Mouse (Mus musculus) ES-E14 (cell line): ENCODE results near the gene Pgghg. TPM values are rescaled to one million over a fixed set of nuclear protein-coding genes. Genes with fewer than 3 reads are reported as not detected.
A peak's percentile ranks its signal among the peaks of the same experiment; 100 is the strongest.

Source experiments
- DNase-seq: peaks from one replicate; pipeline ENCODE4 v3.0.0-alpha.2; 2013; ENCODE audit warnings: low read depth, low spot score
- H3K27ac ChIP-seq: 2 replicates; pipeline ENCODE4 v1.5.1; 2012; ENCODE audit warnings: low read depth, mild to moderate bottlenecking, low read length, moderate library complexity, mixed read lengths; ENCODE audit not compliant: poor library complexity, insufficient read depth, severe bottlenecking
- H3K36me3 ChIP-seq: 2 replicates; pipeline ENCODE4 v1.6.1; 2012; ENCODE audit warnings: mild to moderate bottlenecking, low read length, moderate library complexity, mixed read lengths; ENCODE audit not compliant: control insufficient read depth, poor library complexity, insufficient read depth, severe bottlenecking
- H3K4me1 ChIP-seq, 2 experiments: fragments of 150-350 bp in 1 of 2; sonication (generic) in 1 of 2; 2 replicates each; pipeline ENCODE4 v1.6.1; 2012; ENCODE audit warnings: low read length in 2 of 2, mild to moderate bottlenecking in 1 of 2, mixed read lengths in 1 of 2; ENCODE audit not compliant: control insufficient read depth in 2 of 2, insufficient read depth in 2 of 2, poor library complexity in 1 of 2
- H3K4me3 ChIP-seq, 2 experiments: fragments of 150-350 bp in 1 of 2; sonication (generic) in 1 of 2; 2 replicates each; pipeline ENCODE4 v1.5.1; 2012; ENCODE audit warnings: low read length in 2 of 2, low read depth in 1 of 2, mild to moderate bottlenecking in 1 of 2, mixed read lengths in 1 of 2; ENCODE audit not compliant: insufficient read depth in 1 of 2, poor library complexity in 1 of 2, severe bottlenecking in 1 of 2
- H3K9ac ChIP-seq: 2 replicates; pipeline ENCODE4 v1.6.1; 2012; ENCODE audit warnings: low read depth, mild to moderate bottlenecking, low read length, mixed read lengths; ENCODE audit not compliant: poor library complexity, insufficient read depth, severe bottlenecking
- H3K9me3 ChIP-seq: fragments of 150-350 bp; sonication (generic); 2 replicates; pipeline ENCODE4 v1.6.1; 2012; ENCODE audit warnings: low read depth, mild to moderate bottlenecking, low read length; ENCODE audit not compliant: control insufficient read depth, insufficient read depth
- CHD2 ChIP-seq: IDR thresholded peaks from 2 replicates; pipeline ENCODE4 v1.6.1; 2014; ENCODE audit warnings: mild to moderate bottlenecking, low read depth, low read length, inconsistent platforms
- HCFC1 ChIP-seq: IDR thresholded peaks from 2 replicates; pipeline ENCODE4 v1.6.1; 2012; ENCODE audit warnings: low read length, inconsistent platforms, borderline replicate concordance; ENCODE audit not compliant: insufficient read depth
- MAFK ChIP-seq: IDR thresholded peaks from 2 replicates; pipeline ENCODE4 v1.6.1; 2014; ENCODE audit warnings: mild to moderate bottlenecking, low read depth, low read length, inconsistent platforms; ENCODE audit not compliant: insufficient read depth
- ZC3H11A ChIP-seq: IDR thresholded peaks from 2 replicates; pipeline ENCODE4 v1.6.1; 2012; ENCODE audit warnings: low read depth, mild to moderate bottlenecking, inconsistent platforms, low read length, borderline replicate concordance
- ZNF384 ChIP-seq: IDR thresholded peaks from 2 replicates; pipeline ENCODE4 v1.6.1; 2012; ENCODE audit warnings: low read depth, low read length, inconsistent platforms
- in situ Hi-C, 2 experiments: fragments of 600-800 bp; cut with MboI; formaldehyde crosslinking; loops; one replicate each; pipeline ENCODE4 v1.15.1; 2025; ENCODE audit warnings: low sequenced_read_pairs in 2 of 2, inconsistent platforms in 1 of 2; ENCODE audit not compliant: unreplicated experiment in 2 of 2
- total RNA-seq: library from RNA; depleted of rRNA; stranded (reverse); fragments of 300-350 nt; gene quantifications from 2 replicates; pipeline ENCODE4 v1.2.3, GENCODE M21; 2012; rRNA removed

Gene Pgghg
- total RNA-seq, result 10.0 and 12.5 TPM in 2 replicates

DNA sequence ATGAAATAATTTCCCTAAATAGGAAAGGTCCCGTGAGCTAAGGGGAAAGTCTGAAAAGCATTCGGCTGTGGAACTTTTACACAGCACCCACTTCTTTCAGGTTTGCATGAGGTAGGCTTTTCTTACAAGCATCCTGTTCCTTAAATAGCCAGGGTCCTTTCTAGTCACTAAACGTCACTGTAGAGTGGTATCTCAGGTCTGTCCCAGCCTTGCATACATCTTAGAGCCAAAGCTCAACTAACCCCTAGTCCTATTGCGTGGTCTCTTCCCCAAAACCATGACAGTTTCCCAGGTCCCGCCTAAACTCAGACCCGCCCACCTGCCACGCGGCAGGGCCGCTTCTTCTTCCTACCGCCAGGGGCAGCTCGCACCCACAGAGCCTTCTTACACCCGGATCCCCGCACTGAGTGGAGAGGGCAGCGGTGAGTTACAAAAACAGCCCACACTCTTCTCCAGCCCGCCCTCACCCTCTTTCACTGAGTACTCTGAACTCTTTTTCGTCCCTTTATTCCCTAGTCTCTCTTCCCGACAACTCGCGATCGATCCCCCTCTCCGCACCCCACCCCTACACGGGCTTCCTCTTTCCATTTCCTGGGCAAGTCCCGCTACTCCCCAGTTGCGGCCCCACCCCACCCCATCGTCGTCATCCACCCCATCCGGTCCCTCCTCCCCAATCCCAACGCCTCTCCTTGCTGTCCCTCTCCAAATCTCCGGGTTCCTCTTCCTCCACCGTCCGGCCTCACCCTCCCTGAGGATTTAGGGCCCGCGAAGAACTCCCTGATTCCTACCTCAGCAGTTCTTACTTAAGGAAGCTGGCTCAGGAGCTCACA lies at the start of gene Pgghg:
Pgghg (plus strand) TSS at position 170 of the 830 bp plus-strand sequence.
- Histone ChIP-seq H3K36me3 (peaks cover 16% of the 10 kb centered on the region), H3K4me1 (peaks cover 4 to 17% of the 10 kb centered on the region in 2 experiments; a peak in 3 of 4 replicates), H3K9me3 (no peaks in the 10 kb centered on the region), H3K27ac (peak within 1 kb of the TSS; percentile 81), H3K4me3 (peak within 1 kb of the TSS; percentile 70 to 79), H3K9ac (peak within 1 kb of the TSS; percentile 81)
- in situ Hi-C loops, result no loop called here
- TF ChIP-seq ZNF384 (no peak), CHD2 (no peak), HCFC1 (no peak), ZC3H11A (no peak)
- DNase-seq, result peak; percentile 74

DNA sequence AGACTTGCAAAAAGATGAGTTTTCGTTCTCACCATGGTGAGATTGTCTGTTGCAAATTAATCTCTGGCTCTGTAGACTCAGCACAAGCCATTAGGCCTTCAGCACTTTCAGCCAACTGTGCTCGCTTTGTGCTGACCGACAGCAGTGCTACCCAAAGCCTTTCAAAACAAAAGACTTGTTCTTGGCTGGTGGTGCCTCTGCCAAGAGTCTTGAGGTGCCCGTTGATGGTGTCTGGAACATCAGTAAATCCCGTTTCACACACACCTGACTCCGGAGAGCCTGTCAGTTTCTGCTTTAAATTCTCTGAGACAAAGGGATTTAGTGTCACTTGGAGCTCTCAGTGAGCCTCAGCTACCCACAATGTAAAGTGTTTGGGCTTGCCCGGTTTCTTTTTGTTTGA lies 47.2 kb upstream of the Pgghg start:
- no peak overlapping the region for H3K9ac ChIP-seq
- no peak for DNase-seq
- no peak overlapping the region for H3K27ac ChIP-seq
- no peaks in the 10 kb centered on the region for H3K4me1 ChIP-seq
- no peak overlapping the region for H3K4me3 ChIP-seq
- no peaks in the 10 kb centered on the region for H3K9me3 ChIP-seq
- H3K36me3 ChIP-seq, result peaks cover 50% of the 10 kb centered on the region
- no peak for TF ChIP-seq MAFK
- no peak for TF ChIP-seq ZC3H11A
- TF ChIP-seq ZNF384, result no peak
- no peak for TF ChIP-seq HCFC1
- no peak for TF ChIP-seq CHD2
- in situ Hi-C loops, result loop anchor here in 1 of 2 experiments (10.0 kb wide), 1 partner anchor 49 kb away; the partner anchor contains the start of genes Odf3 and Scgb1c1

DNA sequence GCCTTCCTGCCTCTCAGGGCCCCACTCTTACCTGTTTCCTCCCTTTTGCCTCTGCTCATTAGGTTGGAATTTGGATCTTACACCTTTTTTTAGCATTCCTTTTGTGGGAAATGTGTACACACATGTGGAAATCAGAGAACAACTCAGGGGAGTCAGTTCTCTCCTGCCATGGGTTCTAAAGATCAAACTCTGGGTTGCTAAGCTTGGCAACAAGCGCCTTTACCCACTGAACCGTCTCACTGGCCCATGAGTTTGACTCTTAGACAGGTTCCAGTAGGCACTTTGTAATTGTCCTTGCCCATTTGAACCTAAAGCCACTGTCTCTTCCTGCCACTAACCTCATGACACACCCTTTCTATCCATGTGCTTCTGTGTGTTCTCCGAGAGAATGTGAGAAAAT lies 46.6 kb upstream of the Pgghg start:
- Histone ChIP-seq H3K4me3 (no peak overlapping the region), H3K27ac (no peak overlapping the region), H3K36me3 (peaks cover 48% of the 10 kb centered on the region), H3K9me3 (no peaks in the 10 kb centered on the region), H3K9ac (no peak overlapping the region), H3K4me1 (no peaks in the 10 kb centered on the region)
- in situ Hi-C loops, result loop anchor here in 1 of 2 experiments (10.0 kb wide), 1 partner anchor 50 kb away; the partner anchor contains the start of genes Odf3 and Scgb1c1
- no peak for DNase-seq
- TF ChIP-seq ZC3H11A (no peak), MAFK (no peak), CHD2 (no peak), HCFC1 (no peak), ZNF384 (no peak)

DNA sequence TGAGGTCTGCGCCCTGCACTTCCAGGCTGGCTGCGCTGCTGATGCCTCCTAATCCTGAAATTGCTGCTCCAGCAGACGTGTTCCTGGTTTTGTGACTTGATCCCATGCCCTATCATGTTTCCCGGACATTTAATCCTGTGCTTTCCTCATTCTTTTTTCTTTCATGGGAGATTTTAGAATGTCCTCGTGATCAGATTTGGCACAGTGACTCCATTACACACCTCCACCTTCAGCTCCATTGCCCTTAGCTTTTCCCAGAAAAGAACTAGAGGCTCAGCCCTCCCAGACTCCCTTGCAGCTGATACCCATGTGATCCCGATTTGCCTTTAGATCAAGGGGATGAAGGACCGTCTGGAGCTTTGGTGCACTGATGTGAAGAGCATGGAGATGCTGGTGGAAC lies 43.3 kb upstream of the Pgghg start:
- Histone ChIP-seq H3K4me3 (no peak overlapping the region), H3K9me3 (no peaks in the 10 kb centered on the region), H3K27ac (no peak overlapping the region), H3K9ac (no peak overlapping the region), H3K36me3 (peaks cover 29% of the 10 kb centered on the region), H3K4me1 (peaks cover 3% of the 10 kb centered on the region in 2 experiments; a peak in 1 of 4 replicates)
- in situ Hi-C loops, result loop anchor here in 1 of 2 experiments (10.0 kb wide), 1 partner anchor 53 kb away; the partner anchor contains the start of genes Odf3 and Scgb1c1
- no peak for DNase-seq
- TF ChIP-seq ZC3H11A (no peak), CHD2 (no peak), ZNF384 (no peak), HCFC1 (no peak), MAFK (no peak)
